Mouse (Mus musculus) monocyte, adult 59 days (primary cell): Measurements from ENCODE around the gene Srsf12. TPM values are rescaled to one million over a fixed set of nuclear protein-coding genes. Genes with fewer than 3 reads are reported as not detected.

Source experiments
- total RNA-seq, 2 experiments: library from RNA; stranded (reverse); gene quantifications; one replicate each; pipeline ENCODE4 v1.2.4; 2023

The Srsf12 gene
- total RNA-seq = not detected

GRCm38 (mm10) chr4:33208881-33209841, at the start of gene Srsf12:
TSS of gene Srsf12 (plus strand) at chr4:33208991.

DNA sequence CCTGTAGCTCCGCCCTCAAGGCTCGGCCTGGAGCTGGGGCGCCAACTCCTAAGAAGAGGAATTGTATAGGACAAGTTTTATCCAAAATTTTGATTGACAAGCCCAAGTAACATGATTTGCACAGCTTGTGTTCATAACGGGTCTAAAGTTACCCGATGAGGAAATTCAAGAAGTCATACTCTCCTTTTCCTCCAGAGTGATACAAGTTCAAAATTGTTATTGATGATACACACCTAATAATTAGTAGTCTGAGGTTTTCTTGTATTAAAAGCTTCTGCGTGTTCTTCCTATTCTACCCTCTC, 19.1 kb upstream of the Srsf12 start, which contains the start of gene Pm20d2:
Pm20d2 (minus strand) TSS at position 3 of the 302 bp plus-strand sequence.

Other genes starting within 250 kb of the Srsf12 start
- 1 to 10 TPM; 1.6 to 1.9 TPM for gene Rragd, start 226.0 kb upstream of the Srsf12 start, total RNA-seq
- 10 to 100 TPM; 64.6 to 66.6 TPM for gene Ube2j1, start 177.6 kb upstream of the Srsf12 start, total RNA-seq
- under 1 TPM in 1 of 2 experiments, not detected in 1; 1.00 TPM for gene Gabrr2, start 146.0 kb upstream of the Srsf12 start, total RNA-seq
- gene Gabrr1, start 76.5 kb upstream of the Srsf12 start, total RNA-seq = not detected
- not detected for gene Pm20d2, start 19.3 kb upstream of the Srsf12 start, total RNA-seq
- gene Pnrc1, start 81.2 kb downstream of the Srsf12 start, total RNA-seq = 100 to 1,000 TPM; 470 to 472 TPM
- gene Rngtt, start 101.3 kb downstream of the Srsf12 start, total RNA-seq = 10 to 100 TPM; 24.6 to 28.5 TPM